18 mouse cellular contexts compared by ENCODE assay signal in the genomic region with DNA sequence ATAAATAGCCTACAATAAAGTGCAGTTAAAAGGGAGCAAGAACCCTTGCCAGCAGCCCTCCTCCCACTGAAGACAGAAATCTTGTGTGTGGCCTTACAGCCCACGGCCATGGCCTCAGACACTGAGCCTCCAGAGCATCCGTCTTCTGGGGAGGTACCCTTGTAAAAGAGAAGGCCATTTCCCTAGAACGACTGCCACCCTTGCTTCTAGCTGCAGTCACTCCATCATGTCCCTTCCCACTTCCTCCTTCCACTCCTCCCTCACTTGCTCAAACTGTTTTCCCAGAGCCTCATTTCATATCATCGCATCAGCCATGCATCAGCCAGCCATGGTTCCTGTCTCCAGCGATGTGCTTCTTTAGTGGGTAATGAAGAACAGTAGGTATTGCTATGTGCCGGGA.
DNase-seq lines count a peak whose midpoint lies in the region; ATAC-seq and TF ChIP-seq lines count a peak whose summit lies in the region.
"Had no signal": no experiment of that assay in that cellular context is flagged by ENCODE, and none has a peak within 500 bp of the region (broad histone marks: within the 10 kb centered on the region; RNA-seq: fewer than 3 reads in every experiment).

No protein-coding gene starts in this region.

- no peaks in the 10 kb centered on the region for H3K9me3 ChIP-seq in heart, embryonic 12.5 days (replicated peaks)
- H3K9me3 ChIP-seq in stomach, postnatal 0 days (ENCODE audit: control insufficient read depth, low read length): no peaks in the 10 kb centered on the region

- 0 out of 2 replicates have a peak, but pooled peaks cover 7% of the 10 kb centered on the region for H3K27me3 ChIP-seq in heart, embryonic 12.5 days (replicated peaks)
- no peaks in the 10 kb centered on the region for H3K27me3 ChIP-seq in stomach, postnatal 0 days (ENCODE audit: control insufficient read depth, insufficient read depth, low read length)

- no peak for TF ChIP-seq CTCF in stomach, postnatal 0 days (IDR thresholded peaks at IDR 0.05; ENCODE audit: low read depth)

- no peak overlapping the region for H3K9ac ChIP-seq in heart, embryonic 12.5 days
- no peak overlapping the region for H3K9ac ChIP-seq in stomach, postnatal 0 days (ENCODE audit: low read length)

- no peak for TF ChIP-seq EP300 in stomach, postnatal 0 days (optimal IDR thresholded peaks at IDR 0.05)

- 68% methylated on average over 6 of the region's 6 CpGs for WGBS in heart, embryonic 12.5 days
- WGBS in stomach, postnatal 0 days: 57% methylated on average over 6 of the region's 6 CpGs

- no peak overlapping the region for H3K4me2 ChIP-seq in heart, embryonic 12.5 days
- no peak overlapping the region for H3K4me2 ChIP-seq in stomach, postnatal 0 days (replicated peaks; ENCODE audit: low read depth)

- ATAC-seq in heart, embryonic 12.5 days (ENCODE audit: insufficient number of reproducible peaks, low FRiP score): no peak
- peak; percentile 51; the same call in 1 of the 2 replicates for ATAC-seq in stomach, postnatal 0 days (ENCODE audit: low FRiP score, low TSS enrichment)
- ATAC-seq: activated CD4-positive, CD25-positive, alpha-beta regulatory T cell, adult 4 months; CD4-positive, CD25-positive, alpha-beta regulatory T cell, adult 4 months; Patski had no signal

- H3K4me3 ChIP-seq in heart, embryonic 12.5 days: no peak overlapping the region
- no peak overlapping the region for H3K4me3 ChIP-seq in stomach, postnatal 0 days (ENCODE audit: low read depth, low read length)

- H3K27ac ChIP-seq in heart, embryonic 12.5 days (ENCODE audit: poor library complexity, severe bottlenecking): no peak overlapping the region
- no peak overlapping the region for H3K27ac ChIP-seq in stomach, postnatal 0 days (replicated peaks)

- DNase-seq in heart, adult 11 months: peak; percentile 58
- no peak for DNase-seq in stomach, postnatal 0 days (ENCODE audit: low spot score)
- DNase-seq in cerebellum, adult 9-10 months: no peak
- DNase-seq: adrenal gland, adult 2 months; adrenal gland, adult 8-10 months; adrenal gland, postnatal 10 days; adrenal gland, postnatal 14 days; adrenal gland, postnatal 25 days; adrenal gland, postnatal 36 days; B cell, adult 2 months; cerebellum, adult 11 months; cerebellum, adult 11-12 months; cerebellum, adult 18-20 months had no signal

- H3K4me1 ChIP-seq in heart, embryonic 12.5 days (replicated peaks): no peaks in the 10 kb centered on the region
- no peaks in the 10 kb centered on the region for H3K4me1 ChIP-seq in stomach, postnatal 0 days (replicated peaks; ENCODE audit: control insufficient read depth, insufficient read depth)

- no peaks in the 10 kb centered on the region for H3K36me3 ChIP-seq in heart, embryonic 12.5 days
- H3K36me3 ChIP-seq in stomach, postnatal 0 days (ENCODE audit: control insufficient read depth, insufficient read depth, low read length): no peaks in the 10 kb centered on the region
- H3K36me3 ChIP-seq: G1E had no signal
